Mouse (Mus musculus): Measurements from ENCODE around the gene Iqcf3.
A peak's percentile ranks its signal among the peaks of the same experiment; 100 is the strongest.

Iqcf3 gene

GRCm38 (mm10) chr9:106454071-106454761 is 107.2 kb downstream of the Iqcf3 start:
- DNase-seq (ENCODE audit: low spot score in 2 of 2), result no peak

- peak in 1 of 2 experiments; percentile 69 for DNase-seq (ENCODE audit: low spot score in 2 of 2)
Measured at GRCm38 (mm10) chr9:106453271-106454070, 108.0 kb downstream of the Iqcf3 start, which contains the start of gene Pcbp4. Pcbp4 (plus strand) TSS chr9:106453291.
